Mouse (Mus musculus) CH12.LX (cell line): Measurements from ENCODE around the gene Tgfb2.

ENCODE experiments used
- CHD1 ChIP-seq: IDR thresholded peaks from 2 replicates; pipeline ENCODE4 v1.6.1; 2012; ENCODE audit warnings: low read depth, low read length, improper control_type of control experiment, inconsistent platforms
- CTCF ChIP-seq, 2 experiments: IDR thresholded peaks in 1 of 2; conservative IDR thresholded peaks in 1 of 2; 2 replicates each; pipeline ENCODE4 v1.5.1; 2011 to 2012; ENCODE audit warnings: low read depth in 2 of 2, low read length in 2 of 2, improper control_type of control experiment in 1 of 2, inconsistent platforms in 1 of 2, mild to moderate bottlenecking in 1 of 2, moderate library complexity in 1 of 2
- EP300 ChIP-seq: IDR thresholded peaks from 2 replicates; pipeline ENCODE4 v1.6.1; 2011; ENCODE audit warnings: low read length, improper control_type of control experiment
- HCFC1 ChIP-seq: IDR thresholded peaks from 2 replicates; pipeline ENCODE4 v1.6.1; 2012; ENCODE audit warnings: low read depth, mild to moderate bottlenecking, inconsistent platforms, low read length, improper control_type of control experiment
- MAX ChIP-seq: IDR thresholded peaks from 2 replicates; pipeline ENCODE4 v1.6.1; 2011; ENCODE audit warnings: low read length, improper control_type of control experiment
- MYC ChIP-seq: IDR thresholded peaks from 2 replicates; pipeline ENCODE4 v1.6.1; 2011; ENCODE audit warnings: low read depth, mild to moderate bottlenecking, improper control_type of control experiment, low read length
- NRF1 ChIP-seq: IDR thresholded peaks from 2 replicates; pipeline ENCODE4 v1.6.1; 2014; ENCODE audit warnings: low read depth, mild to moderate bottlenecking, inconsistent platforms, low read length, improper control_type of control experiment, moderate library complexity
- POLR2A ChIP-seq: IDR thresholded peaks from 2 replicates; pipeline ENCODE4 v1.6.1; 2011; ENCODE audit warnings: low read depth, mild to moderate bottlenecking, improper control_type of control experiment, low read length
- POLR2AphosphoS2 ChIP-seq: IDR thresholded peaks from 2 replicates; pipeline ENCODE4 v1.6.1; 2011; ENCODE audit warnings: low read depth, low read length, improper control_type of control experiment
- UBTF ChIP-seq: IDR thresholded peaks from 2 replicates; pipeline ENCODE4 v1.6.1; 2012; ENCODE audit warnings: low read depth, mild to moderate bottlenecking, inconsistent platforms, low read length, improper control_type of control experiment, moderate library complexity
- USF1 ChIP-seq: IDR thresholded peaks from 2 replicates; pipeline ENCODE4 v1.6.1; 2014; ENCODE audit warnings: low read depth, mild to moderate bottlenecking, inconsistent platforms, low read length, improper control_type of control experiment
- USF2 ChIP-seq: conservative IDR thresholded peaks from 2 replicates; pipeline ENCODE4 v1.6.1; 2011; ENCODE audit warnings: low read depth, low read length, improper control_type of control experiment

GRCm38 (mm10) chr1:186655096-186655495 is 50.7 kb downstream of the Tgfb2 start:
- no peak for TF ChIP-seq NRF1
- no peak for TF ChIP-seq CTCF (conservative IDR thresholded peaks at IDR 0.05 in 1 of 2, IDR thresholded peaks at IDR 0.05 in 1 of 2; ENCODE audit: low read depth in 2 of 2, low read length in 2 of 2)
- TF ChIP-seq UBTF = no peak
- no peak for TF ChIP-seq MAX
- no peak for TF ChIP-seq HCFC1
- TF ChIP-seq USF1 = no peak
- TF ChIP-seq MYC = no peak
- TF ChIP-seq EP300 = no peak
- no peak for TF ChIP-seq POLR2A
- TF ChIP-seq POLR2AphosphoS2 = no peak
- no peak for TF ChIP-seq USF2
- no peak for TF ChIP-seq CHD1
